Mouse (Mus musculus) mesoderm, embryonic 11.5 days (tissue): ENCODE data around the gene Ppt2.

Source experiments
- DNase-seq: peaks from one replicate; pipeline ENCODE4 v3.0.0-alpha.2; 2012; ENCODE audit warnings: low read depth, low spot score

Gene Ppt2

DNA sequence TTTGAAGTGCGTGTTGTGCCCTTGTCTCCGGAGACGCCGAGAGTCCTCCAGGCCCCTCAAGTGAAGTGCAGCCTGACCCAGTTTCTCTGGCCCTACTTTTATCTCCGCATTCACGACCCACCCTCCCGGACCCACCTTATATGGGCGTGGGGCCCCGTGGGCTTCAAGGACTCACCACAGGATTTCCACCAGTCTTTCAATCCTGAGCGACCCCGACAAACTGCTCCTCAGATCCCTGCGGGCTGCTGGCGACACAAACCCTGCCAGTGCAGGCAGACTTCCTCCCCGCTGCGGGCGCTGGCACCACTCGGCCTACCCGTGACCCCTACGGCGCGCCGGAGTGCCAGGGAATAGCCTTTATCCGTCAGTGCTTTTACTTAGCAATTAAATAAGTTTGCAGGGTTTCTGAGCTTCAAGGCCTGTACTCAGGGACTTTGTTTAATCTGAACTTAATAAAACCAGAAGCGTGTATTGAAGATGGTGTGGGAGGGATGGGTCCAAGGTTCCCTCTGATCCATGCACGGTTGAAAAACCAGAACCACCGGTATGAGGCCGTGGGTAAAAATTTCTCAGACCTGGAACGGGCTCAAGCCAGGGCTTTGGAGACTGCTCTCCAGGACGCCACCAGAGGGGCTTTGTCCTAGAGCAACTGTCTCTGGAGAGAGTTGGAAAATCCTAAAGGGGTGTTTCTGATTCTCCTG is at the start of gene Ppt2:
Gene Ppt2, minus strand, starts transcription at position 568 of the 701 bp plus-strand sequence.
- DNase-seq = no peak

DNA sequence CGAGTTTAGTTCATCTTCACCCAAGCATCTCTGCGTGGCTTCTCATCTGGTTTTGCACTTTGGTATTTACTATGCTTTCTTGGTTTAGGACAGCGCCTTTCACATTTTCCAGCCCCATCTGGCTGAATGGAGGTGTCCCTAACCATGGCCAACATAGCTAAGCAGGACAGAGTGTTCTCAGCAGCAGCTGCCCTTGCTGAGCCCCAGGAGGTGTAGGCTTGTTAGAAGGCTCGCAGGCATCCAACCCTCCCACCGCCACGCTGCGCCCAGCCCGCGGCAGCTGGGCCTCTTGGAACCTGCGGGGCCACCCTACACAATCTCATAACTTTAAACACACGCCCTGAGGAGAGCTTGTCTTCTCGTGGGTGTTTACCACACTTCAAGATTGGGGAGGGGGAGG is 48.4 kb upstream of the Ppt2 start:
- no peak for DNase-seq

DNA sequence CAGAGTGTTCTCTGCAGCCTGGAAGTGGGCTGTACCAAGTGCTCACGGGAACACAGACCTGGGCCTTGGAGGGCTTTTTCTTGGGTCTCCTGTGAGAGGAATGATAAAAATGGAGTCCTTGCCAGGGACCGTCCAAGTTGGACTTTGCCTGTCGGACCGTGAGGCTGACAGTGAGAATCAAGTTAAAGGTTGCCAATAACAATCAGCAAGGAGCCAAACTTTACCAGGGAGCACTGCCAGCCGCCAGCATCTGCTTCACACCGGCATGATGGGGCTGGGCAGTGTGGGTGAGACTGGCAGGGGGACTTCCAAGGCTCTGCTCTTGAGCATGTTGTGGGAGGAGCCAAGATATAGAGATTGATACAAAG is 47.8 kb upstream of the Ppt2 start:
- no peak for DNase-seq

DNA sequence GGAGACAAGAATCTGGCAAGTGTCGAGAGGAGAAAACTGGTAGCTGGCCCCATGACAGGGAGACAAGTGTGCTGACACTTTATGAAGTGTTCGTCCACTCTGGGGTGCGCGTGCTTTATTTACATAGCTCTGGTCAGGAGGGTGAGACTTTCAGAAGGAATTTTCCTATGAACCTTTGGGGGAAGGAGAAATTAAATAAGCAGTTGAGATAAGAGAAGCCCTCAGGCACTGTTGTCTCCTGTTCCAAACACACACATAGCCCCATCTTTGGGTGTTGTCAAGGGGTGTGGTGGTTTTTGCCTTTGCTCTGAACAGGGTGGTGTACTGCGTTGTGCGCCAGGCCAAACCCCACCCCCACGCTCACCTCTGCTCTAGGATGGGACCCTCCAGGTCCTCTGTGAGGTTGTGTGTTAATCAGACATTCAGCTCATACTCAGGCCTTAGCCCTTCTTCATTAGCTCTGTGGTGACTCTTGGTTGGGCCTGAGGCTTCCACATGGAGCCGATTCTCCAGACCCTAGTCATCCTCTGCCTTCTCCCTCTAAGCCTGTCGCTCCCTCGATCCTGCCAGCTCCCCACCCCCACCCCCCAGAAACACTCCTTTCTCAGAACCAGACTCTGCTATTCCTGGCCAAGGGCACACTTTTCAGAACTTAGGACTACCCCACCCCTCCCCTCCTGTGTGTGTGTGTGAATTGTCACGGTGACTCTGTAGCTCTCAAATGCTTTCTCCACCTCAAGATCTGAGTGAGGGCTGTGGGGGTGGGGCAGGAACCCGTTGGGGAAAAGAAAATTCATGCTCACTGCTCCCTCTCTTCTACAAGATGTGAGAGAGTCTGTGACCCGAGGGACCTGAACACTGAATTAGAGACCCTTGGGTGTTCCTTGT is 47.1 kb upstream of the Ppt2 start:
- DNase-seq = no peak

DNA sequence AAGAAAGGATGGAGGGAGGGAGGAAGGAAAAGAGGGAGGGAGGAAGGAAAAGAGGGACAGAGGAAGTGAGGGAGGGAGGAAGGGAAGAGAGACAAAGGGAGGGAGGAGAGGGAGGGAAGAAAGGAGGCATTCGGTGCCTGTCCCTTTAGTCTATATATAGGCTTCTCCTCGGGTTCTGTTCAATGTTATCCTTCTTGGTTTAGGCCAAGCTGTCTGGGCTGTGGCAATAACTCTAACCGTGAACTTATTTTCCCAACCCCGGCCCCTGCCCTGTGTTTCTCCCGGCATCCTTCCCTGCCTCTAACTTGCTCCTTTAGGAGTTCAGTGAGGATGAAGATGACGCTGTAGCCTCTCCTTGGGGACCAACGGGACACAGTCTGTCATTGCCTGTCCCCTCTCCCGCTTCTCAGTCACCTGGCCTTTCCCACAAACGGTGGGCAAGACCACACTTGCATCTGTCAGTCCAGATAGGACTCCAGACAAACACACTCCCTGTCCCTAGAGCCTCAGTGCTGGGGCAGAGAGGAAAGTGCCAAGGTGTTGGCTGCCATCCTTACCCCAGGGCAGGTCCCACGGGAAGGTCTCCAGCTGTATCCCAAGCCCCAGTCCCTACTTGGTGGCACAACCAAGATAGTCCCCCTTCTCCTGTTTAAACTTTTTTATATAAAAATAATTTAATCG is 46.4 kb upstream of the Ppt2 start:
- DNase-seq = no peak

DNA sequence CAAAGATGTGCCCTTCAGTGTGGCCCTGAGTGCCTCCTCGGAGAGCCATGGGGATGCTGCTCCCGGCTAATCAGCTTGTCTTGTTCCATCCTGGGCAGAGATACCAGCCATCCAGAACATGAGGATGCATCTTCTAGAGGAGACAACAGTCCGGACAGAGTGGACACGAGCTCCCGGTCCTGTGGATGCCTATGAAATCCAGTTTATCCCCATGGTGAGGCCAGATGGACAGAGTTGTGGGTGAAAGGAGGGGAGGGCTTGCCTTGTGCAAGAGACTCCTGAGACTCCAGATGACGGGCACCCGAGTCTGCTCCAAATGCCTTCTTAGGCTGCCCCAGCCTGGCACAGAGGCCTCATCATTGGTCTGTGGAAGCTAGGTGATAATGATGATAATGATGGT is 44.8 kb upstream of the Ppt2 start:
- no peak for DNase-seq

DNA sequence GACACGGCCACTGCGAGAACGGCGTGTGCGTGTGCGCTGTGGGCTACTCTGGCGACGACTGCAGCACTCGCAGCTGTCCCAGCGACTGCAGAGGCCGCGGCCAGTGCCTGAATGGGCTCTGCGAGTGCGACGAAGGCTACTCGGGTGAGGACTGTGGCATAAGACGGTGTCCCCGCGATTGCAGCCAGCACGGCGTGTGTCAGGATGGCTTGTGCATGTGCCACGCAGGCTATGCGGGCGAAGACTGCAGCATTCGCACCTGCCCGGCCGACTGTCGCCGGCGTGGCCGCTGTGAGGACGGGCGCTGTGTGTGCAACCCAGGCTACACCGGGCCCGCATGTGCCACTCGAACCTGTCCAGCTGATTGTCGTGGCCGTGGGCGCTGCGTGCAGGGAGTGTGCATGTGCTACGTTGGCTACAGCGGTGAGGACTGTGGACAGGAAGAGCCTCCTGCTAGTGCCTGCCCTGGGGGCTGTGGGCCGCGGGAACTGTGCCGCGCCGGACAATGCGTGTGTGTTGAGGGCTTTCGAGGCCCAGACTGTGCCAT is 44.0 kb upstream of the Ppt2 start:
- DNase-seq = no peak

DNA sequence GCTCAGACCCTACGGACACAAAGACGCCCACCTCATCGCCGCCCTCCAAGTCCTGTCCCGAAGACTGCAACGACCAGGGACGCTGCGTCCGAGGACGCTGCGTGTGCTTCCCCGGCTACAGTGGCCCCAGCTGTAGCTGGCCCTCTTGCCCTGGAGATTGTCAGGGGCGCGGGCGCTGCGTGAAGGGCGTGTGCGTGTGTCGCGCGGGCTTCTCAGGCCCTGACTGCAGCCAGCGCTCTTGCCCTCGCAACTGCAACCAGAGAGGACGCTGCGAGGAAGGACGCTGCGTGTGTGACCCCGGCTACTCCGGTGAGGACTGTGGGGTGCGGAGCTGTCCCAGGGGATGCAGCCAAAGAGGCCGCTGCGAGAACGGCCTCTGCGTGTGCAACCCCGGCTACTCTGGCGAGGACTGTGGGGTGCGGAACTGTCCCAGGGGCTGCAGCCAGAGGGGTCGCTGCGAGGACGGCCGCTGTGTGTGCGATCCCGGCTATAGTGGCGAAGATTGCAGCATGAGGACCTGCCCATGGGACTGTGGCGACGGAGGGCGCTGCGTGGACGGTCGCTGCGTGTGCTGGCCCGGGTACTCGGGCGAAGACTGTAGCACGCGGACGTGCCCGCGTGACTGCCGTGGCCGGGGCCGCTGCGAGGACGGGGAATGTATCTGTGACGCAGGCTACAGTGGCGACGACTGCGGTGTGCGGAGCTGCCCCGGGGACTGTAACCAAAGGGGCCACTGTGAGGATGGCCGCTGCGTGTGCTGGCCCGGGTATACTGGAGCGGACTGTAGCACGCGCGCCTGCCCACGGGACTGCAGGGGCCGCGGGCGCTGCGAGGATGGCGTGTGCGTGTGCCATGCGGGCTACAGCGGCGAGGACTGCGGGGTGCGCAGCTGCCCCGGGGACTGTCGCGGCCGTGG is 43.1 kb upstream of the Ppt2 start:
- DNase-seq = peak; percentile 25

DNA sequence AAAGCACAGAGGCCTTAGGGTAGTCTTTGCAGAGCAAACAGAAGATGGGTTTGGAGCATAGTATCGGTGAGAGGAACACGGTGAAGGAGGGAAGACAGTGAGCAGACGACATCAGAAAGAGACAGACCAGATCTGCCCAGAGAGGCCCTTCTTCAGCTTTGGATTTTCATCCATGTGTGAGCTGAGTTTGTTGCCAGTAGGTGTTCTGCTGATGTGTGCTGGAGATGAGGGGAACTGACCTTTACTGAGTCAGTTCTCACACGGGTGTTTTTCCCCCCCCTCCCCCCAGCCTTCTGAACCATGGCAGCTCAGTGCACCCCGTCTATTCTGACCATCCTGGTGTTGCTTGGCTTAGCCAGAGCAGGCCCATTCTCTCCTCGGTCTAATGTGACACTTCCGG is 41.9 kb upstream of the Ppt2 start, which contains the start of gene Tnxb:
Gene Tnxb, plus strand, starts transcription at position 301 of the 400 bp plus-strand sequence.
- no peak for DNase-seq

DNA sequence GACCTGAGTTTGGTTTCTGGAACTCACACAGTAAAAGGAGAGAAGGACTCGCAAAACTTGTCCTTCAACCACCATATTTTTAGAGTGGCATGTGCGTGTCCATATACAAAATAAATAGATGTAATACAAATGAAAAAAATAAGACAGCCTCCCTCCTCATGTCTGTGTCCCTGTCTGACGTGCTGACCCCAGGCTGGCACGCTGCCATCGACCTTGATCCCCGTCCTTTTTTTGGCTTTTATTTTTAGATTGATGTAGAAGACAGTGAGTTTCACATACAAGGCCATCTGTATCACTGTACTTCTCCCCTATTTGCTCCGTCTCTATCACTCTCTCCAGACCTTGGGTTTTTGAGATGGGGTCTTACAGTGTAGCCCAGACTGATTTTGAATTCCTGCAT is 36.2 kb upstream of the Ppt2 start:
- no peak for DNase-seq

DNA sequence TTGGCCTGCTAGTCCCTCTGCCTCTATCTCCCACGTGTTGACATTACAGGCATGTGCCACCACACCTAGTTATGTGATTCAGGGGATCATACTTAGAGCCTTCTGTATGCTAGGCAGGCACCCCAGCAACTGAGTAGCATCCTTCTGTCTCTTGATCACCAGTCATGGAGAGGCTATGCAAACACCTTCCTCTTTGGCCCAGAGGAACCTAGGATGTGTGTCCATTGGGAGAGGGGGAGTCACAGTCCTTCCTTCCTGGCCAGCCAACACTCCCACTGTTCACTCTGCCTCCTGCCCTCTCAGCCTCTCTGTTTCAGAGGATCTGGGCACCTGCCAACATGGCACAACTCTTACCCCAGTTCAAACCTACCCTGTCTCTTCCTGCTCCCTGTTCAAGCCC is 35.2 kb upstream of the Ppt2 start:
- no peak for DNase-seq

DNA sequence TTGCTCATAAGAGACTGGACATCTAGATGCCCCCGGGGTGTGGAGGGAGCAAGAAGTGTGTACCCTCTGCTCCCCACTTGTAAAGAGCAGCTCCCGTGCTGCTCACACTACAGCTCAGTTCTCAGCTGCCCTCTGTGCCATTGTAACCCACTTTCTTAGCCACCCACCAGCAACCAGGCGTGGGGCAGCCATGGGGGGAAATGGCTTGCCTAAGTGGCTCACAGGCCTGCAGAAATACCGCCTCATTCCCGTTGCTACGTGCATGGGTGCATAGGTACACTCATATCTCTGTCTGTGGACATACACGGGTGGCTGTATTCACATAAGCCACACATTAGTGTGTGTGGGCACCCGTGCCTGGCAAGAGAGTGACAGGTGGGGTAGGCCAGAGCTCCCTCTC is 34.7 kb upstream of the Ppt2 start:
- DNase-seq = no peak

DNA sequence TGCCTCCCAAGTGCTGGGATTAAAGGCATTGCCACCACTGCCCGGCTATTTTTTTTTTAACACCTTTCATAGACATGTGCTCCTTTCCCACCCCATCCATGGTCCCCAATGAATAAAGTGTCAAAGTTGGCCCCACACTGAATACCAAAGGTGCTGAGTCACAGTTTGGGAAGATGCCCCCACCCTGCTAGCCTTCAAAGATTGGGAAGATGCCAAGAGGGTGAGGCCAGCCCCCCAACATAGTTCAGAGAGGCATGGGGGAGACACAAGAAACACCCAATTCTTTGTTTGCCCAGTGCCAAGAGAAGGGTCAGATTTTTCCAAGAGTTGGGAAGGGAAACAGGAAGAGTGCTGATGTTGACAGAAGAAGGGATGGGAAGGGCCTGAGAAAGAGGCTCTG is 34.2 kb upstream of the Ppt2 start:
- DNase-seq = no peak

DNA sequence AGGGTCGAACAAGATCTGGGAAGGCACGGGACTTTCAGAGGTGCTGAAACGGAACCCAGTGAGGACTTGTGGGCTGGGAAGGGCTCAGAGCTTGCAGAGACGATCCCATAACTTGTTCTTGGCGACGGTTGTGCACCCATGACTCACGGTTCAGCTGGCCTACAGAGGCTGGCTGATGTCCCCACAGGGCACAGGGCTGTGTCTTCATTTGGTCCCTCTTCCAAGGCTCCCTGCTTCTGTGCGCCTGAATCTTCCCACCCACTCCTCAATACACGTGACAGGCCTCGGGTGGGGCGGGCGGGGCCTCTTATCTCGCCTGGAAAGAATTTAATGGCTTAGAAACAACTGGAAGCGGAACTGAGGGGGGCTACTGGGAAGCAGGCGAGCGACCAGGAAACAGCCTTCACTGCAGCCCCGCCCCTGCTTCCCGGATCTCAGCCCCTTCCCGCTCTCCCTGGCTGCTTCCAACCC is 32.8 kb upstream of the Ppt2 start:
- DNase-seq = no peak

DNA sequence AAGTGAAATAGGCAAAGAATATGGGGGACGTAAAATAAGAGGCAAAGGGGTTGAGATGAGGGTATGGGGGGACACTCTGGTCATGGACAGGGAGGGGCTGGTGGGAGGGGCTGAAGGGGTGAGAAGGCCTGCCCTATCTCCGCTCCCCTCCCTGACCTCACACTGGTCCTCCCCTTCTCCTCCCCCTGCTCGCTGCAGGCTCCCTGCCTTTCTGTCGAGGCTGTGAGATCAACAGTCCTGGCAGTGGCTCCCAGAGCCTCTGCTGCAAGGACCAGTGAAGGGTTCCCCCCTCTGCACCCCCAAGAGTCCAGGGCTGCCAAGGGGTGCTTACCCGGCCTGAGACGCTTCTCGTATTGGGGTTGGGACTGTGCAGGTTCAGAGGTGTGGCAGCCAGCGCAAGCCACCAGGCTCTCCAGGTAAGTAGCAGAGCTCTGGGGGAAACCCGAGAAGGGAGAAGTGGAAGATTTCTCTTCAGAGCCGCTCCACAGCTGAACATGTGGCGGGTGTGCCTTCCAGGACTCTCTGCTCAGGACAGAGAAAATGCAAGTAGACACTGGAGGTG is 32.0 kb upstream of the Ppt2 start:
- DNase-seq = no peak

DNA sequence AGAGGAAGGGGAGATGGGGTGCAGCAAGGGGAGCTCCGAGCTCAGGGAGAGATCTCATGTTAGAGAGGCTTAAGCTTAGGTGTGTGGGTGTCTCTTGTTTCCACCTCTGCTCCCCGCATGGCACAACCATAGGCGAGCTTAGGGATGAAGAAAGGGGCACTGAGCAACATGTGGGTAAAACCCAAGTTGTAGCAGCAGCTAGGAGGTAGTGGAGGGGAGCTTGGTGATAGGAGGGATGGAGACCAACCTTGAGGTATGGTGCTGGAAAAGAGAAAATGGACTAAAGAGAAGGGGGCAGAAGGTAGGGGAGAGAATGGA is 31.5 kb upstream of the Ppt2 start:
- no peak for DNase-seq

DNA sequence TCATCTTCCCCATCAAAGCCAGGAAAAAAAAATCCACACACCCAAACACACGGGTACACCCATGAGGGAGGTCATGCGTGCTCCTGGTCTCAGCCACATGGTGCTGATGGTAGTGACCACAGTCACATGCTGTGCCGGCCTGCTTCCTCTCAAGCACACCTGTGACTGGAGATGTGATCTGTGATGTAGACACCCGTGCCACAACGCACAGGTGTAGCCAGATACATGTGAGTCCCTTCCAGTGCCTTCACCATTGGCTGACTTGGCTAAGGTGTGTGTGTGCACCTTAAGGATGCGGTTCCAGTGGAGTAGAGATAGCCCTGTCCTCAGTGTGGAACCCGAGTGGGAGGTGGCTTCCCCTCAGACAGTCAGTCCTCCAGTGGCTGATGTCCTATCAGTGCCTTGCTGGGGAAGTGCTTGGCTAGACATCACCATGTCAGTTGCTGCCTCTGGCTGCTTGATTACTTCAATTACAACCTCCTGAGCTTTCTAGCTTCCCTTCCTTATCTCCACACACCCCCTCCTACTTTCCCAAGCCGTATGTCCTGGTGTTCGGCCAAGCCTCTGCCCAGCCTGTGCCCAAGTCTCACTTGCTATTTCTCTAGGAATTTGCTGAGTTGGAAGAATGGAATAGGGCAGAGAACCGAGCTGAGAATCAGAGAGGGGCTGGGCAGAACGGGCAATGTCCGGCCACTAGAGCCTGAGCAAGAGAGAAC is 31.0 kb upstream of the Ppt2 start:
- DNase-seq = no peak

DNA sequence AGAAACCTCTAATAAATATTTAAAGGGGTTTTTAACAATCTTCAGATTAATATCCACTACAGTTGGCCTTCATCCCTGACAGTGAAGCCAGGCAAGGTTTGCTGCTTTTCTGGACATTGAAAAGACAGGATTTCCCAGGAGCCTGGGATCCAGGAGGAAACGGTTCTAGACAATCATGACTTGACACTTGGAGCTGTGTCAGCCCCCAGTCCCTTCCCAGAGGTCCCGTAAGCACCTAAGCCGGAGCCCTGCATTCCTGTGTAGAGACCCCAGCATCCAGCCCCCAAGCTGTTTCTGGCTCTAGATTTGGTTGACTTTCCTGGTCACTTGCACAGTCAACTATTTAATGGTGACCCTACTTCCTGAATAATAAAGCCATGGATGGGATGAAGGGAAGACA is 30.3 kb upstream of the Ppt2 start:
- no peak for DNase-seq

DNA sequence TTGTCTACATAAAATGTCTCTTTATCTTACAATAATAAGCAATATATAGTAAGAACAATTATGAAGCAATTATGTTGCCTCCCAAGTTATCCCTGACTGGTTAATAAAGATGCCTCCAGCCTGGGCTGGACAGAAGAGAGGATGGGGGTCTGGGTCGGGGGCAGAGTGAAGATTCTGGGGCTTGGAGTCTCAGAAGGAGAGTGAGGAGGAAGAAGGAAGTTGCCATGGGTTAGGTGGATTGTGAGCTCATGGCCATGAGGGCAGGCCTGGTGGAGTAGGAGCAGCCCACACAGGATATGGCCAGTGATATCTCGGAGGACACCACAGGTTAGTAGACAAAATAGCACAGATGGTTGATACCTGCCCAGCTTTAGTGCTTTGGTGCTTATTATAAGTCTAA is 29.8 kb upstream of the Ppt2 start:
- no peak for DNase-seq

DNA sequence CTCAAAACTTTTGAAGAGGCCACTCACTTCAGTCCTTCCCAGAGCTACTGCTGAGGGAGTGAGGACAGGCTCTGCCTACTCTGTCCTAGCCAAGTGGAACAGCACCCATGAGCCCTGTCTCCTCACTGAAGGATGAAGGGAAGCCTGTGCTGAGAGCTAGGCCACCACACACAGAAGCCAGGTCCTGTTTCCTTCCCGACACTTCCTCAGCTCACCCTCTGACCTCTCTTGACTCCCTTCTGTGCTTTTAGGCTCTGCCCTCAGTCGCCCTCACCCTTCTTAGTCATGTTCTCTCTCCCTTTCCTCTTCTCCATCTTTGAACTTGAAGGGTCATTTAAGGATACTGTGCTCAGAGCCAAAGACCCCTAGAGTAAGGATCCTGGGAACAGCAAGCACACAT is 29.0 kb upstream of the Ppt2 start:
- no peak for DNase-seq
